Mouse (Mus musculus) thymus, adult 18-20 months (tissue): Measurements from ENCODE around the gene Tmem63a.
A peak's percentile ranks its signal among the peaks of the same experiment; 100 is the strongest.
"Not testable (repeated sequence)": the region's sequence is repeated elsewhere in the genome, so short reads cannot be mapped to it uniquely, and the experiment has no call there.

Experiments used
- DNase-seq, 2 experiments: peaks; one replicate each; pipeline ENCODE4 v3.0.0; 2022; ENCODE audit warnings: mixed read lengths in 2 of 2

Tmem63a gene

GRCm38 (mm10) chr1:180942166-180943031 is at the start of gene Tmem63a:
TSS of gene Tmem63a (plus strand) at chr1:180942344.
- peak; percentile 54 to 60 for DNase-seq

- no peak for DNase-seq
Observed at GRCm38 (mm10) chr1:180892808-180893207, 49.3 kb upstream of the Tmem63a start, which contains the start of gene Lefty2. TSS of gene Lefty2 (plus strand) at chr1:180893108.

GRCm38 (mm10) chr1:180894088-180894987 is 47.8 kb upstream of the Tmem63a start:
- DNase-seq: not testable (repeated sequence)

- DNase-seq: no peak
Observed at GRCm38 (mm10) chr1:180901107-180901506, 41.0 kb upstream of the Tmem63a start.

GRCm38 (mm10) chr1:180902915-180903314 is 39.2 kb upstream of the Tmem63a start:
- no peak for DNase-seq

GRCm38 (mm10) chr1:180903666-180904038 is 38.5 kb upstream of the Tmem63a start:
- no peak for DNase-seq

- DNase-seq: peak; percentile 90 to 92
Observed at GRCm38 (mm10) chr1:180904039-180904814, 37.9 kb upstream of the Tmem63a start, which contains the start of gene Pycr2. TSS of gene Pycr2 (plus strand) at chr1:180904293.

GRCm38 (mm10) chr1:180904815-180905080 is 37.4 kb upstream of the Tmem63a start:
- DNase-seq: no peak

- DNase-seq: no peak
Observed at GRCm38 (mm10) chr1:180905307-180905706, 36.8 kb upstream of the Tmem63a start.

GRCm38 (mm10) chr1:180905876-180906275 is 36.3 kb upstream of the Tmem63a start:
- no peak for DNase-seq

- peak in 1 of 2 experiments; percentile 50 for DNase-seq
Observed at GRCm38 (mm10) chr1:180906461-180907147, 35.5 kb upstream of the Tmem63a start.

- no peak for DNase-seq
Observed at GRCm38 (mm10) chr1:180911138-180911537, 31.0 kb upstream of the Tmem63a start.

GRCm38 (mm10) chr1:180911653-180912287 is 30.4 kb upstream of the Tmem63a start:
- peak in 1 of 2 experiments; percentile 51 for DNase-seq

- DNase-seq: no peak
Observed at GRCm38 (mm10) chr1:180912792-180913191, 29.4 kb upstream of the Tmem63a start.

- DNase-seq: no peak
Observed at GRCm38 (mm10) chr1:180913797-180914196, 28.3 kb upstream of the Tmem63a start.

GRCm38 (mm10) chr1:180916425-180916824 is 25.7 kb upstream of the Tmem63a start:
- no peak for DNase-seq

GRCm38 (mm10) chr1:180917053-180917452 is 25.1 kb upstream of the Tmem63a start:
- no peak for DNase-seq

GRCm38 (mm10) chr1:180919686-180920085 is 22.5 kb upstream of the Tmem63a start:
- no peak for DNase-seq

GRCm38 (mm10) chr1:180922273-180923048 is 19.7 kb upstream of the Tmem63a start:
- no peak for DNase-seq

- no peak for DNase-seq
Observed at GRCm38 (mm10) chr1:180924737-180925136, 17.4 kb upstream of the Tmem63a start.

GRCm38 (mm10) chr1:180926286-180926685 is 15.9 kb upstream of the Tmem63a start:
- DNase-seq: no peak
